Mouse (Mus musculus) right cerebral cortex, postnatal 36 days (tissue): ENCODE measurements around the gene Vmn1r33.
"Not testable (repeated sequence)": the region's sequence is repeated elsewhere in the genome, so short reads cannot be mapped to it uniquely, and the experiment has no call there.

Experiments used
- DNase-seq, 2 experiments: peaks; one replicate each; pipeline ENCODE4 v3.0.0; 2022; ENCODE audit warnings: low spot score in 2 of 2, mixed read lengths in 1 of 2

The Vmn1r33 gene

DNA sequence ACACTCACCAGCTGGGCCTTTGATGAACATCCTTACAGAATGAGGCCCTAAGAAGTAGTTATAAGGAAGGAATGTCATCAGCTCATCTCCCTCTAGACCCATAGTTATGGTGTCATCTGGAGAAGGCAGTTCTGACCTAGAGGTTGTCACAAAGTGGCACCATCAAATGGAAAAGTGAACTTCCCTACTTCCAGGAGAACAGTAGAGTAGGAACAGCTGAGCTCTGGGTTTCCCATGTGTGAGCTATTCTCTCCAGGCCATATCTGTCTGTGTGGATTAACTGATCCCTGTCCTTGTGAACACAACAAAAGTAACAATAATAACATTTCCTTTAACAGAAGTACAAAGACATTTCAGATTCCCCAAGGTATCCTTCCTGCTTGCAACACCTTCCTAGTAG, at the start of gene Vmn1r33:
Vmn1r33 (minus strand) TSS at position 101 of the 400 bp plus-strand sequence.
- not testable (repeated sequence) for DNase-seq

DNA sequence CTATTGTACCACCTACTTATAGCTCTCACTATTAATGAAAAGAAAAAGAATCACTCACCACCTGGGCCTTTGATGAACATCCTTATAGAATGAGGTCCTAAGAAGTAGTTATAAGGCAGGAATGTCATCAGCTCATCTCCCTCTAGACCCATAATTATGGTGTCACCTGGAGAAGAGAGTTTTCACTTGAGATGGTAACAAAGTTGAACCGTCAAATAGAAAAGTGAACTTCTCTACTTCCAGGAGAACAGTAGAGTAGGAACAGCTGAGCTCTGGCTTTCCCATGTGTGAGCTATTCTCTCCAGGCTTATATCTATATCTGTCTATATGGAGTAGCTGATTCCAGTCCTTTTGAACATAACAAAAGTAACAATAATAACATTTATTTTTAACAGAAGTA, 25.7 kb upstream of the Vmn1r33 start, which contains the start of gene Vmn1r34:
Vmn1r34 (minus strand) TSS at position 101 of the 400 bp plus-strand sequence.
- DNase-seq = no peak

- no peak for DNase-seq
These were observed 22.3 kb downstream of the Vmn1r33 start for GRCm38 (mm10) chr6:66595804-66596203.
